Mouse (Mus musculus): ENCODE results near the gene Itk. TPM values are rescaled to one million over a fixed set of nuclear protein-coding genes. Genes with fewer than 3 reads are reported as not detected.

Itk gene
- polyA plus RNA-seq, 1 experiment: 0.65 TPM

DNA sequence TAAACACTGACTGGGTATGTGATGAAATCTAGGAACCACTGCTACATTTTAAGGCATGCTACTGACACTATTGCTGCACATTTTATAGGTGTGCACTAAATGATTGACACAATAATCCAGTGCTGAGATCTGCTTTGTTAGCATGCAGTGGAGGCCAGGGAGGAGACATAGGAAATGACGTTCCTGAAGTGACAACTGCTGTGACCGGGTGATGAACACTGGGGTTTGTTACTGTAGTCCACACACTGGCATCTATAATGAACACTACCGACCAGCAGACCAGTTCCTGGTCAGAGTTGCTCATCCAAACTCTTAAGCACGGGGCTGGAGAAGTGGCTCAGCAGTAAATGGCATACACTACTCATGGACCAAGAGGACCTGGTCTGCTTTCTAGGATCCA is 4.1 kb upstream of the Itk start:
- DNase-seq (ENCODE audit: low spot score): no peak

DNA sequence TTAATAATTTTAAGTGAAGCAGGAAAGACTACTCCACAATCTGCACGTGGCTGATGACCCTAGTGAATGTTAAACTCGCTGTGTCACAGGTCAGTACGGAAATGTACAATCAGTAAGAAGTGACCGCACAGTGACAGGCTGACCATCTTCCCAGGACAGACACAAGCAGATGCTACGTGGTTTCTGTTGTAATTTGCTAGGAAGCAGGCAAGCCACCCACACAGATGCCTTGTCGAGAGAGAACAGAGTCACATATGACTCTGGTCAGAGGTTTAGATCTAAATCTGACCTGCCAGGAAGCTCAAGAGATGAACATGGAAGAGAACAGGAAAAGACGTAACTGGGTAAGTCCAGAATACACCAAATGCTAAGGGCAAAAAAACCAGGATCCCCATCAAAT is 3.6 kb upstream of the Itk start:
- DNase-seq (ENCODE audit: low spot score): no peak

DNA sequence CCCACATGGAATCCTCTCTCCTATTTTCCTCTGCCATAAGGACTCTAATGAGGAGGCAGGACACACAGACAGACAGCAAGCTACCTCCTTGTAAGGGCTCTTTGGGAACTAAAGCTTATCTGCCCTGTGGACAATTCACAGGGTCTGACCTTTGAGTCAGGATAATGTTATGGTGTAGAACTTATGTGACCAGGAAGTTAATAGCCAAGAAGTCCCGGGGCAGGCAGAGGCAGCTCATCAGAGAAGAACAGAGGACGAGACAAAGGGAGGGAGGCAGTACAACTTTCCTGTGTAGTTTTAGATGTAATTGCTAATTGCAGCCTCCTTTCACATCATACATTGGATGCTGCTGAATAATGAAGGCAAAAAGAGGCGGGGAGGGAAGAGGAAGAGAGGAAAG is 1.3 kb upstream of the Itk start:
- no peak for DNase-seq (ENCODE audit: low spot score)

DNA sequence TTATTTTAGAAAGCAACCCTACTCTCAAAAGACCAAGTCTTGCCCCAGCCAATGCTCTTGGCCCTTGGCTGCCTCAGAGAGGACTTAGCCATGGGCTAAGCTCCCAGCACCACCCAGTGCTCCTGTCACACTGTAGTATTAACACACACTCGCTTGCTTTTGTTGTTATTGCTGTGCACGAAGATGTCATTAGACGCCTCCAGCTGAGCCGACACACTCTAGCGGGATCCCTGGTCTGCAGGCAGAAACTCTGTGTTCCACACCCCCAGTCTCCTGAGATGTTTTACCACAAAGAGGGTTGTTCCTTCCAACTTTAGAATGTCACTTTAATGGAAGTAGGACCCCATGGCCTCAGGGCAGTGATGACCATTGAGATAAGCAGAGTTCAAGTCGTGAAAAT is 877 bp downstream of the Itk start:
- no peak for DNase-seq (ENCODE audit: low spot score)

DNA sequence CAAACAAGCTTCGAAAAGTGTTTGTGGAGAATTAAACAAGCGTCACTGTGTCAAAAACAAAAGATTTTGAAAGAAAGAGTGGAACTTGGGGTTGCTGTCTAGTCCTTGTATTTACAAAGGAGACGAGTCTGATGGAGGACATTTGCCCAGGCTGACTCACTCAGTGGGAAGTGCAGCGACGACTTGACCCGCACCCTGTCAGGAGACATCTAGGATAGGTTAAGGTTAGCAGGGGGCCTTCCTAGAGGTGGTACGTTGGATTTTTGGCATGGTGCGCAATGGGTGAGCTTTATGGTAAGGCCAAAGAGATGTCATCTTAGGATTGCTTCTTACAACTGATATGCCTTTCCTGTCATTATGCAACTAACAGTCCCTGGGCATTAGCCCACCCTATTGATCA is 2.3 kb downstream of the Itk start:
- DNase-seq (ENCODE audit: low spot score): no peak

DNA sequence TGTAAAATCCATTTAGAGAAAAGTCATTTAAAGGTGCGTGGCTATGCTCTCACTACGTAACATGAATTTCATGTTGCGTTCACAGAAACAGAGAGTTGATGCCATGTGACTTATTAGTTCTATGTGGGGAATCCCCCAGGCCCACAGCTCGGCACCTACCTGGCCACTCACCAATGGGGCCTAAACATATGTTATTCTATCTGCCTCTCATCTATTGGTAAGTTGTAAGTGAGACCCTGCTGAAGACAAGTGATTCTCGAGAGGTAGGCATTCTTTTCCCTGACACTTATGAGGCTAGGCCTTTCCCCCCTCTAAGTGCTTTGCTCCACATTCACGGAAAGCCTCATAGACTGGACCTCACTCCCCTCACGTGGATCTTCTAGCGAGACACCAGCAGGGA is 2.8 kb downstream of the Itk start:
- no peak for DNase-seq (ENCODE audit: low spot score)

DNA sequence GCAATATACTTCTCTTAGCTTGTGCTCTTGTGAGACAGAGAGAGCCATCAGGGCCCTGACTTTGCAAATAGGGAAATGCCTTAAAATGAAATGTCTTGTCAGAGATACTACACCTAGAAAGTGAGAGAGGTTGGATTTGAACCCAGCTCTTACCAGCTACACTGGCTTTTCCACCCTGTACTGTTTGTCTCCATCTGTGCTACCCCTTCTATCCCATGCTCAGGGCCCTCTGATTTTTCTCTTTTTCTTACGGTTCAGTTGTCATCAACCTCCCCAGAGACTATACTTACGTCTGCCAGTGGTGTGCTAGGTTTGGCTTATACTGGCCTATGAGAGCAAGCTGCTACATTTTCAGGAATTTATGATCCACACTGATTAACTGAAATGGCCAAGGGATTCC is 4.4 kb downstream of the Itk start:
- DNase-seq (ENCODE audit: low spot score): no peak

DNA sequence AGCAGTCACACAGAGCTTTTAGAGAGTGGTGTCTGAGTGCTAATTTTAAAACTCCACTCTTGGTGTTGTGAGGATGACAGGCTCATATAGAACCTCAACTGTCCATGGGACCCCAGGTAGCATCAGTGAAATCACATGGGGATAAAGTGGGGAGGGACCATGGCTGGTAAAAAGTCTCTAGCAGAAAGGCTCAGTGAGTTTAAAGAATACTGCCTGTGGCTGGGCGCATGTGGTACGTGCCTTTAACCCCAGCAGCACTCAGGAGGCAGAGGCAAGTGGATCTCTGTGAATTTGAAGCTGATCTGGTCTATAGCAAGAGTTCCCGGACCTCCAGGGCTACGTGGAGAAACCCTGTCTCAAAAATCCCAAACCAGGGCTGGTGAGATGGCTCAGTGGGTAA is 6.8 kb downstream of the Itk start:
- DNase-seq (ENCODE audit: low spot score): no peak

DNA sequence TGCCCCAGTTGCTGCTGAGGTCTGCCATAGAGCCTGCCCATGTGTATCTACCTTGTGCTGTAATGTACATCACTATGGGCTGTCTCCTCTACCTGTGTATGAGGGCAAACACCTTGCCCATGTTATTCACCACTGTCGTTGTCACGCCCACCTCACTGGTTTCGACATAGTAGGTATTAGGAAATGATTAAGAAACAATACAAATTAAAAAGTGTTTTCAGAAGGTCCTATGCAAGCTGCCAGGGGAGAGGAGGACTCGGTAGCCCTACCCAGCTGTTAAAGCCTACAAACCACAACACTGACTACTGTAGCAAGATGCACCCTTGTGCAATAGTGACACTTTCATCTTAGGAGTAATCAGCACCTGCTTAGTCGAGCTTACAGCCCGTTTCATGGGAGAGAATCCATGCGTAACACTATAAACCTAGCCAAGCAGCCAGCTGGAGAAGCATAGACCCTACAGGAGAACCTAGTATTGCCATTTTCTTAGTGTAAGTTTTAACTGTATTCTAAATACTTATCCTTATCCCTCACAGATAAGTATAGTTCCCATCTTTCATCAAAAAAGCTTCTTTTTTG is 9.1 kb downstream of the Itk start:
- DNase-seq (ENCODE audit: low spot score): no peak

DNA sequence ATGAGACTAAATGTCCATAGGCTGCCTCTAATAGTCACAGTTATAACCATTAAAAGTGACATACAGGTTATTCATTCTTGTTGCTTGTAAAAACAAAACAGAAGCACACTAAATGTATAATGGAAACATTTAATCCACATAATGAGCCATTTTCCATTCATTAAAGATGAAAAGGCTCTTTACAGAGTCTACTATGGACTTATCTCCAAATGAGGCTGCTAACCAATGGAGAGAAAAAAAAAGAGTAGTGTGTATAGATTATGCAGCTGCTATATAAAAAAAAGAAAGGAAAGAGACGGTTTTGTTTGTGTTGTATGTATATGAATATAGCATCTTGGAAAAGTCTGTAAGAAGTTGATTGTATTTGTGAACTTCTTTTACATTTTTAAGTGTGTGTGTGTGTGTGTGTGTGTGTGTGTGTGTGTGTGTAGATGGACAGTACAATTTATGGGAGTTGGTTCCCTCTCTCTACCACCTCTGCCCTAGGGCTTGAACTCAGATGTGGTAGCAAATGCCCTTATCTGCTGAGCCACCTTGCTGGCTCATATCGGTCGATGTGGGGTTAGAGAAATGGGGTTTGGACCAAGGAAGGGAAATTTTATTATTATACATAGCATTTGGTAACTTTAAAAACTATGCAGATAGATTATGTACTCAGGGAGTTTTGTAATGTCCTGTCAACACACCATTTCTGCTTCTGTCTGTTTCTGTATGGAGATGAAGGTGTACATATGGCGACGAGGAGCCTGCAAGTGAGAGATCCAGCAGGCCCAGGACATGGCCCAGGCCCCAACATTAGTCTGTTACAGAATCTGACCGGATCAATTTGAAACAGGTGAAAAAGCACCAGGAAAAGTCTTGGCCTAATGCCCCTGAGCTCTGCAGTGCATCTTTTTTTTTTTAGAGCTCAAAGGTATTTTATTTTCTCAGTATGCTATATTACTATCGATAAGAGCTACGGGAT is 11.2 kb downstream of the Itk start:
- no peak for DNase-seq (ENCODE audit: low spot score)

DNA sequence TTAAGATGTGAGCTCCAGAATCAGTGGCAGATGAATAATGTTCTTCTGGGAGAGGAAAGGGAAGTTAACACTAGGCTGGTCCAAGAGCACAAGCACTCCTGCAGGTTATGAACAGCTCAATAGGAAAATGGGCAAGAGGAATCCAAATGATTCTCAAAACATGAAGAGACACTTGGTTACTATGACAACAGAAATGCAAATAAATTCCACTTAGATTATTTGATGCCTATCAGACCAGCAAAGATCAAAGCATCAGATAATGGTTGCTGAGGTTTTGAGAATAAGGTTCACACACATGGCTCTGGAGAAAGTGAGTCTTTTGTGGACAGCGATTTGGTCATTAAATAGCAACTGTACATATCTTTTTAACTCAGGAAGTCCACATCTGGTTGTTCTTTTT is 12.0 kb downstream of the Itk start:
- no peak for DNase-seq (ENCODE audit: low spot score)

DNA sequence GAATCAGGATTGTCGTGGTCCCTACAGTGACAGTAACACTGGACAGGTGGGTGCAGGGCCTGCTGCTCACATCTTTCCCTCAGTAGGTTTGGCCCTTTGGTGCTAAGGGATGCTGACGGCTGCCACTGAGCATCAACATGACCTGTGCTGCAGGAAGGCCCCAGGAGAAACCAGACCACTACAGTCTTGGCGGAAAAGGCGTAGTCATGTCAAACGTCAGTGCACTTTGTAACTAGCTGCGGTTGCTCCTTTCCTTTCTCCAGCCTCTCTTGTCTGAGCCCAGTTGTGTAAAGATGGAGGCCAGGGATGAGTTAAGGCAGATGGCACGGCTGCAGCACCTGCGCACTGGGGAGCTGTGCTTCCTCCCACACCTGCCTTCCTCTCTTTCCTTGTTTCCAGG is 14.3 kb downstream of the Itk start:
- DNase-seq (ENCODE audit: low spot score): no peak

DNA sequence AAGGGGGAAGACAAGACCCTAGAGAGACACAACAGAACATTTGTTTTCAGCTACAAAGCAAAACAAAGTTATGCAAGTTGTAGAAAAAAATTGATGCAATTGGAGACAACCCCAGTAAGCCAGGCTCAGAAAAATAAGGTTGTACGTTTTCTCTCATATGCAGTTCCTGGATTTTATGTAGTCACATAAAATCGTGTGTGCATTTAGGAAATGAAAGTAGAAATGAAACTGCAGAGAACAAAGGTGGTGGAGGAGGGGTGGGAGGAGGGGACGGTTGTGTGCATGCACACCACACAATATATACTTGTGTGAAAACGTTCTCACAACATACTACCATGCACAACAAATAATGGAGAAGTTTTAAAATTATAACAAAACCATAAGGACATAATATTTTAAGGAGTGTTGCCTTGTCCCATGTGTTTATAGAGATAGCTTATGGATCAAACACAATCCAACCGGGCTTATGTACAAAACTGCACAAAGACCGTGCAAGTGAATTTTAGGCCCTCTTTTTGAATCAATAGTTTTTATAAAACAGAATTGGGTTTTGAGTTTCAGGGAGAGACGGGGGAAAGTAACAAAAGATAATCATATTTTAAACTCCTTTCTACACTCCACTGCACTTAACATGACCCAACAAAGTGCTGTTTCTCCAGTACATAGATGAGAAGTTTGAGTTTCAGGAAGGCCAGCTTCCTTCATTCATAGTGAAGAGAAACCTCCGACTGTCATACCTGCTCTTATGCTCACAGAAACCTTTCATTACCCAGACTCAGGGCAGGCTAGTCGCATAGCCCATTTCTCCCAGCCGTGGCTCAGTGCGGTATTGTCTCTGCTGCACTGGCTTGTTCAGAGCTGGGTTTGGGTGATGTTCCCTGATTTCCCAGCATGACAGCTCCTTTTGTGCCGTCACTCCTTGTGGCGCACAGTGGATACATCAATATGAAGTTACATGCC is 16.0 kb downstream of the Itk start:
- DNase-seq (ENCODE audit: low spot score): no peak

DNA sequence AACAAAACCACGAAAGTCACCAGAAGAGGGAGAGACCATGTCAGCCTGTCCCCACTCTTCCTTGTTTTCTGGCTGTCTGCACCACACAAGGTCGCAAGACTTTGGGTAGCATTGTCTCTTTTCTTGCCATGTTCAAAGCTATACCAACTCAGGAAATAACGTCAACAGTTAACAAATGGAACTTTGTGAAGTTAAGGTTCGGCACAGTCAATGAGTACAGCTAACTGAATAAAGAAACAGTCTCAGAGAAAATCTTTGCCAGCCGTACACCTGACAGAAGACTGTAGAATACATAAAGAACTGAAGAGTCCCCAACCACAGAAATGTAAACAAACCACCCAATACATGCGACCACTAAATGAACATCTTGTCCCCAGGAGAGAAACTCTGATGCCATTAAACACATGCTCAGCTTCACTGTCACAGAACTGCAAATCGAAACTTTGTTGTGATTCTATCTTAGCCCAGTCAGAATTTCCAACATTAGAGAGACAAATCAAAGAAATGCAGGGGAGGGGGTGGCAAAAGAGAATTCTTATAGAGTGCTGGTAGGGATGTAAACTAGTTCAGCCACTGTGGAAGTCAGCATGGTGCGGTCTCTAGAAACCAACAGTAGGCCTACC is 16.9 kb downstream of the Itk start:
- no peak for DNase-seq (ENCODE audit: low spot score)

DNA sequence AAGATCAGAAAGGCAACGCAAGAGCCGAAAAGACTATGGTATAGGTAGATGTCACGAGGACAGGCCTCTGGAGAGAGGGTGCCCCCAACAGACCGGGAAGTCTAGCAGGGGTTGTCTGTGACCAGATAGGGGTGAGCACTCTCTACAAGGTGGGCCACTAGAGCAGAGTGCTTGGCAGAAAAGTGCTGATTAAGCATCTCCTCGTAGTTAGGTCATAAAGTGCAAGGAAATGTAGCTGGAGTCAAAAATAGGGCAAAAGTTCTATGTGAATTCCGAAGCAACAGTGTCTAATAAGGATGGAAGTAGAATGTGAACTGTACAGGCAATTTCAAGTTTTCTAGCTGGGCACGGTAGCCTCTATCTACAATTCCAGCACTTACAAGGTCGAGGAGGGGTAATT is 18.1 kb downstream of the Itk start:
- no peak for DNase-seq (ENCODE audit: low spot score)

DNA sequence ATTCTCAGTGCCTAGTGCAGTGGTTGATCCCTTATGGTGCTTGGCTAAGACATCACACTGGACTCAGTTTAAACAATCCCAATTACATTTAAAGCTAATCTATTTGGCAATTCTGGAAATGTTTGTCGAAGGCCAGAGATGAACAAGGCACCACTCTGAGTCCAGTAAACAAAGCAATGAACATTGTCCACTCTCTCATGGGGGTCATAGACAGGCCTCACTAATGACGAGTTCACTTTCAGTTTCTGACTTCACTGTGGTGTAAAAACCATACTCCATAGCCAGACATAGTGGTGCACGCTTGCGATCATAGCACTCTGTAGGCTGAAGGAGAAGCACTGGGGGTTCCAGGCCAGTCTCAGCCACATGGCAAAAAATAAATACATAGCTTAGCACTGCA is 18.9 kb downstream of the Itk start:
- DNase-seq (ENCODE audit: low spot score): no peak

DNA sequence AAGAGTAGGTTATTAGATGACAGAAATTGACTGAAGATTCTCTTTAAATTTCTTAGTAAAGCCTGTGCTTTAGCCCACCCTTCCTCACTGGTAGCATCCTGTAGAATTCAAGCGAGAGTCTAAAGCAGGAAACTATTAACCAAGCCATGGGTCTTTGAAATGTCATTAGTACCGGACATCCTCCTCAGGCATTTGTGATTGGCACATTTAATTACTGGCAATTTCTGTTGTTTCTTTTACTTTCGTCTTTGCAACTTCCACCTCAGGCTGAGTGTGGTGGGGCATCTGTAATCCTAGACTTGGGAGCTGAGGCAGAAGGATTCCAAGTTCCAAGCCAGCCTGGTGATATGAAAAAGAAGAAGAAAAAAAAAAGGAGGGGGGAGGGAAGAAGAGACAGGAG is 23.0 kb downstream of the Itk start:
- DNase-seq (ENCODE audit: low spot score): no peak

DNA sequence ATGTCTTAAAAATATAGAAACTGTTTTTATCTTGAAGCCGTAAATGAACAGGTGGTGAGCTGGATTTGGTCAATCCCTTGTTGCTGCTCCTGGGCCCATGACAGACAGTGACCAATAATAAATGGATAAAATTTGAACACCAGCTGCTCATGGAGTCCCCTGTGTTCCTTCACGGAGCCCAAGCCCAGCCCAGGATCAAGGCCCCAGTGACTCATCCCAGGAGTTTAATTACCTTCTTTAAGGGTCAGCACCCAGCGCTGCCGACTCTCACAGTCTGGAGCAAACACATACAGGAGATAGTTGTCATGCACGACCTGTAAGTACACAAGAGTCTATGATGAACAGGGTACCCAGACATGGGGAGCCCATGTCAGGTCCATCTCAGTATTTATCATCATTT is 23.6 kb downstream of the Itk start:
- no peak for DNase-seq (ENCODE audit: low spot score)

DNA sequence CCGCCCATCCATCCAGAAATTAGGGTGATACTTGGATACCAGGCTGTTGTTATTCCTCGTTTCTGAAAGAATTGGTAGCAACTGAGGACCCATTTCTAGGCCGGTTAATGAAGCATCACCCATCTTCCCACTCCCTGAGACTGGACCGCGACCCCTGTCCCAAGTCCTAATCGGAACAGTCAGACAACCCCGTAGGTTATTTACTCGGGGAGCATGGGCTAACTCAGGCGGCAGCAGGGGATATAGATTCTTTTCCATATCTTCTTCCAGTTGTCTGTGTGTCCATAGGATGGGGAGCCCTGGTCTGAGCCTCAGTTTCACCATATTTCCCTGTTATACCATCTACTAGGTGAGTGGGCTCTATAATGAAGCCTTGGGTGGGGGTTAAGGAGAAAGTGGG is 25.5 kb downstream of the Itk start:
- no peak for DNase-seq (ENCODE audit: low spot score)

DNA sequence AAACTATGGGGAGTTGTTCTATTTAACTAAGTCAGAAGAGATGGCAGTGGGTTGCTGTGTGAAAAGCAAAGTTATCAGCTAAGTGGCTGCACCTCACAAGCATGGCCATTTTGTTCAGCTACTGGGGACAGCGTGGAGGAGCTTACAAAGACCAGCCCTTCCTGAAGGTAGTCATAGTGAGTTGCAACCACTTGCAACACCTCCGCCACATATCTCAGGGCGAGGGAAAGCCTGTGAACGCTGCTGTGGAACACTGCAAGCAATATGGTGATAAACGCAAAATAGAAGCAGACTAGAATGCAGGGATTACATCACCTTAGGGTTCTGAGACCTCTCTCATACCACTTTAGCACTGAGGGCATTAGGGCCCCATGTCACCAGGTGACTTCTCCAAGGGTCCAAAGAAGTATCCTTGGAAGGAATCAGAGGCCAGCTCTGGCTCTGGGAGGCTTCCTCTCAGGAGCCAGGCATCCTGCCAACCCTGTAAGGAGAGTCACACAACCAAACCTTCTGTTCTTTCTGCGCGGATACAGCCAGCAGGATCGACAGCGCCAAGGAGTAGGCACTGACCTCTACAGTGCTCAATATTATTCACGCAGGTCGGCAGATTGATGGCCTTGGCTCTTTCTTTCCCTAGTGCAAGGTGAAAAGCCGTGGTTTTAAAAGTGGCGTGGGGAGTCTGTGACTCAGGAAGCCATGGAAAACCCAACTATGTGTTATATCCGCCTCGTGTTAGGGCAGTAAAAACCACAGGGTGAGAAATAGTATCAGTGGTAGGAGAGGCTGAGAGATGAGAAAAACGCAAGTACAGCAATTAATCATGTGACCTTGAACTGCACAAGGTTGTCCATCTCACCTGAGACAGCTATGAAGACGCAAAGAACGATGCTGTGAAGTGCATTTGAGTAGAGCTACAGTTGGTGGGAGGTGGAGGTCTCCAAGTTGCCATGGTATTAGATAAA is 27.0 kb downstream of the Itk start:
- no peak for DNase-seq (ENCODE audit: low spot score)
